Mouse (Mus musculus): ENCODE results near the gene Sp2. TPM values are rescaled to one million over a fixed set of nuclear protein-coding genes. Genes with fewer than 3 reads are reported as not detected.

The Sp2 gene
- total RNA-seq, 1 experiment, result 5.4 TPM

GRCm38 (mm10) chr11:97013121-97013670 lies 30.4 kb upstream of the Sp2 start, which contains the start of gene Sp6:
TSS of gene Sp6 (plus strand) at chr11:97013394.
- no peak within 1 kb of the TSS for H3K4me3 ChIP-seq (ENCODE audit: insufficient read depth in 1 of 2, low read depth in 1 of 2, low read length in 2 of 2, poor library complexity in 1 of 2, severe bottlenecking in 1 of 2)
- H3K4me1 ChIP-seq (ENCODE audit: control insufficient read depth in 2 of 2, insufficient read depth in 2 of 2, low read length in 2 of 2, poor library complexity in 1 of 2), result no peaks in the 10 kb centered on the region
- no peak within 1 kb of the TSS for H3K27ac ChIP-seq (ENCODE audit: insufficient read depth, low read depth, low read length, poor library complexity, severe bottlenecking)
- TF ChIP-seq HCFC1 (IDR thresholded peaks at IDR 0.05; ENCODE audit: borderline replicate concordance, insufficient read depth, low read length) (no peak), CHD2 (IDR thresholded peaks at IDR 0.05; ENCODE audit: low read depth, low read length) (no peak), ZC3H11A (IDR thresholded peaks at IDR 0.05; ENCODE audit: borderline replicate concordance, low read depth, low read length) (no peak), MAFK (IDR thresholded peaks at IDR 0.05; ENCODE audit: insufficient read depth, low read depth, low read length) (no peak), ZNF384 (IDR thresholded peaks at IDR 0.05; ENCODE audit: low read depth, low read length) (no peak)
- in situ Hi-C loops (cut with MboI; ENCODE audit: low sequenced_read_pairs in 2 of 2, unreplicated experiment in 2 of 2), result no loop called here
- H3K36me3 ChIP-seq (ENCODE audit: control insufficient read depth, insufficient read depth, low read length, poor library complexity, severe bottlenecking), result no peaks in the 10 kb centered on the region
- no peak for DNase-seq (ENCODE audit: low read depth, low spot score)
- H3K9ac ChIP-seq (ENCODE audit: insufficient read depth, low read depth, low read length, poor library complexity, severe bottlenecking), result no peak within 1 kb of the TSS
- no peaks in the 10 kb centered on the region for H3K9me3 ChIP-seq (ENCODE audit: control insufficient read depth, insufficient read depth, low read depth, low read length)

GRCm38 (mm10) chr11:97009198-97009790 lies 26.5 kb upstream of the Sp2 start:
- Histone ChIP-seq H3K36me3 (ENCODE audit: control insufficient read depth, insufficient read depth, low read length, poor library complexity, severe bottlenecking) (no peaks in the 10 kb centered on the region), H3K9ac (ENCODE audit: insufficient read depth, low read depth, low read length, poor library complexity, severe bottlenecking) (no peak overlapping the region), H3K27ac (ENCODE audit: insufficient read depth, low read depth, low read length, poor library complexity, severe bottlenecking) (no peak overlapping the region), H3K4me1 (ENCODE audit: control insufficient read depth in 2 of 2, insufficient read depth in 2 of 2, low read length in 2 of 2, poor library complexity in 1 of 2) (no peaks in the 10 kb centered on the region), H3K9me3 (ENCODE audit: control insufficient read depth, insufficient read depth, low read depth, low read length) (no peaks in the 10 kb centered on the region), H3K4me3 (ENCODE audit: insufficient read depth in 1 of 2, low read depth in 1 of 2, low read length in 2 of 2, poor library complexity in 1 of 2, severe bottlenecking in 1 of 2) (no peak overlapping the region)
- in situ Hi-C loops (cut with MboI; ENCODE audit: low sequenced_read_pairs in 2 of 2, unreplicated experiment in 2 of 2), result no loop called here
- DNase-seq (ENCODE audit: low read depth, low spot score), result no peak
- TF ChIP-seq MAFK (IDR thresholded peaks at IDR 0.05; ENCODE audit: insufficient read depth, low read depth, low read length) (no peak), ZNF384 (IDR thresholded peaks at IDR 0.05; ENCODE audit: low read depth, low read length) (no peak), CHD2 (IDR thresholded peaks at IDR 0.05; ENCODE audit: low read depth, low read length) (no peak), ZC3H11A (IDR thresholded peaks at IDR 0.05; ENCODE audit: borderline replicate concordance, low read depth, low read length) (no peak), HCFC1 (IDR thresholded peaks at IDR 0.05; ENCODE audit: borderline replicate concordance, insufficient read depth, low read length) (no peak)

DNA sequence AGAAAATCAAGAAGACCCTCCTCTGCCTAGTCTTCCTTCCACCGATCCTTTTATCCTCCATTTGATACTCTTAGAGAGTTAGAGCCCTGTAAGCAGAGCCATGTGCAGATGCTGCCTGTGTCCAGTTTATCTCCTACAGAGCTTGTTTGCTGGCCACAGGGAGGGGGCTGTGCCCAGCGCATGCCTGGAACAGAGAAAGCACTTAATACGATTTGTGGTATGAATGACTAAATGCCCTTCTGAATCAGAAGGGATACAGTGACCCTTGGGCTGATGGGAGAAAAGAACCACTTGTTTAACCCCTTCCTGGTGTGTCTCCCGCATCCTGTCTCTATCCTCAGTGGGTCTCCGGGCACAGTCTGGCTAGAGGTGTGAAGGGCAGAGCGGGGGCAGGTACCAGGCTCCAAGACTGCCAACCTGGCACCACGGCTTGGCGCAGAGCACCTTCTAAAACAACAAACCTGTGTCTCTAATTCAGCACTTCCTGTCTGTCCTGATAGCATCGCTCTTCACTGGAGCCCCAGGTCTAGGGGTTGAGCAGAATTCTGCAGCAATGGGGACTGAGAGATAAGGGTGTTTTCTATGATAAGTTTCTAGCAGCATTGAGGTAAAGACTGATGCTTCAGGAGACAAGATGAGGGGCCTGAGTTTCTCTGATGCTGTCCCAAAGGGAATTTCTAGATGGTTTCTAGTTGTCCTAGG lies 24.5 kb upstream of the Sp2 start:
- DNase-seq (ENCODE audit: low read depth, low spot score), result no peak
- H3K36me3 ChIP-seq (ENCODE audit: control insufficient read depth, insufficient read depth, low read length, poor library complexity, severe bottlenecking), result no peaks in the 10 kb centered on the region
- peaks cover 5% of the 10 kb centered on the region in 2 experiments; a peak in 2 of 4 replicates for H3K4me1 ChIP-seq (ENCODE audit: control insufficient read depth in 2 of 2, insufficient read depth in 2 of 2, low read length in 2 of 2, poor library complexity in 1 of 2)
- H3K4me3 ChIP-seq (ENCODE audit: insufficient read depth in 1 of 2, low read depth in 1 of 2, low read length in 2 of 2, poor library complexity in 1 of 2, severe bottlenecking in 1 of 2), result no peak overlapping the region
- H3K9me3 ChIP-seq (ENCODE audit: control insufficient read depth, insufficient read depth, low read depth, low read length), result no peaks in the 10 kb centered on the region
- no peak for TF ChIP-seq HCFC1 (IDR thresholded peaks at IDR 0.05; ENCODE audit: borderline replicate concordance, insufficient read depth, low read length)
- TF ChIP-seq ZNF384 (IDR thresholded peaks at IDR 0.05; ENCODE audit: low read depth, low read length), result no peak
- TF ChIP-seq CHD2 (IDR thresholded peaks at IDR 0.05; ENCODE audit: low read depth, low read length), result no peak
- no peak for TF ChIP-seq ZC3H11A (IDR thresholded peaks at IDR 0.05; ENCODE audit: borderline replicate concordance, low read depth, low read length)
- no peak for TF ChIP-seq MAFK (IDR thresholded peaks at IDR 0.05; ENCODE audit: insufficient read depth, low read depth, low read length)
- in situ Hi-C loops (cut with MboI; ENCODE audit: low sequenced_read_pairs in 2 of 2, unreplicated experiment in 2 of 2), result no loop called here
- no peak overlapping the region for H3K27ac ChIP-seq (ENCODE audit: insufficient read depth, low read depth, low read length, poor library complexity, severe bottlenecking)
- H3K9ac ChIP-seq (ENCODE audit: insufficient read depth, low read depth, low read length, poor library complexity, severe bottlenecking), result no peak overlapping the region

DNA sequence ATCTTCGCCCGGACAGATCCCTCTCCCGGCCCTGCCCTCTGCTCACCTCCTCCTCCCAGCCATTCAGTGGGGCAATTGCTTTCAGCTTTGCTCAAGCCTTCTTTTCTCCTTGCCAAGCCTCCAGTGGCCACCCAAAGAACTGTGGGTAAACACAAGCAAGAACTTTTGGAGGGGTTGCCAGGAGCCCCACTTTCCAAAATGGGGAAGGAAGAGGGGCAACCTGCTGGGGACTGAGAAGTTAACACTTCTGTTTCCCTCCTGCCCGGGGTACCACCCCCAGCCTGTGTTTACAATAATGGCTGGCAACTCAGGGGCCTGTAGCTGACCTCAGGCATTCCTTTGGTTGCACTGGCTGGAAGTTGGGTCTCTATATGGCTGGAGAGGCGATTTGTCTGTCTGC lies 20.4 kb upstream of the Sp2 start:
- Histone ChIP-seq H3K27ac (ENCODE audit: insufficient read depth, low read depth, low read length, poor library complexity, severe bottlenecking) (no peak overlapping the region), H3K4me1 (ENCODE audit: control insufficient read depth in 2 of 2, insufficient read depth in 2 of 2, low read length in 2 of 2, poor library complexity in 1 of 2) (peaks cover 5 to 7% of the 10 kb centered on the region in 2 experiments), H3K36me3 (ENCODE audit: control insufficient read depth, insufficient read depth, low read length, poor library complexity, severe bottlenecking) (no peaks in the 10 kb centered on the region), H3K4me3 (ENCODE audit: insufficient read depth in 1 of 2, low read depth in 1 of 2, low read length in 2 of 2, poor library complexity in 1 of 2, severe bottlenecking in 1 of 2) (no peak overlapping the region), H3K9ac (ENCODE audit: insufficient read depth, low read depth, low read length, poor library complexity, severe bottlenecking) (no peak overlapping the region), H3K9me3 (ENCODE audit: control insufficient read depth, insufficient read depth, low read depth, low read length) (no peaks in the 10 kb centered on the region)
- TF ChIP-seq CHD2 (IDR thresholded peaks at IDR 0.05; ENCODE audit: low read depth, low read length), result no peak
- TF ChIP-seq MAFK (IDR thresholded peaks at IDR 0.05; ENCODE audit: insufficient read depth, low read depth, low read length), result no peak
- no peak for TF ChIP-seq ZC3H11A (IDR thresholded peaks at IDR 0.05; ENCODE audit: borderline replicate concordance, low read depth, low read length)
- TF ChIP-seq HCFC1 (IDR thresholded peaks at IDR 0.05; ENCODE audit: borderline replicate concordance, insufficient read depth, low read length), result no peak
- TF ChIP-seq ZNF384 (IDR thresholded peaks at IDR 0.05; ENCODE audit: low read depth, low read length), result no peak
- in situ Hi-C loops (cut with MboI; ENCODE audit: low sequenced_read_pairs in 2 of 2, unreplicated experiment in 2 of 2), result no loop called here
- DNase-seq (ENCODE audit: low read depth, low spot score), result no peak

Measured in ES-E14 (cell line).